Mouse (Mus musculus): ENCODE measurements at regions not wholly inside any gene's neighbourhood (a gene's known extent, or its start where the extent isn't known, plus 50 kb on each side); places are given as distances from the start of the nearest gene placed in this dataset.

- DNase-seq: no peak
Observed at GRCm38 (mm10) chrX:99541916-99542315, 70.8 kb upstream of the Pja1 start.

DNA sequence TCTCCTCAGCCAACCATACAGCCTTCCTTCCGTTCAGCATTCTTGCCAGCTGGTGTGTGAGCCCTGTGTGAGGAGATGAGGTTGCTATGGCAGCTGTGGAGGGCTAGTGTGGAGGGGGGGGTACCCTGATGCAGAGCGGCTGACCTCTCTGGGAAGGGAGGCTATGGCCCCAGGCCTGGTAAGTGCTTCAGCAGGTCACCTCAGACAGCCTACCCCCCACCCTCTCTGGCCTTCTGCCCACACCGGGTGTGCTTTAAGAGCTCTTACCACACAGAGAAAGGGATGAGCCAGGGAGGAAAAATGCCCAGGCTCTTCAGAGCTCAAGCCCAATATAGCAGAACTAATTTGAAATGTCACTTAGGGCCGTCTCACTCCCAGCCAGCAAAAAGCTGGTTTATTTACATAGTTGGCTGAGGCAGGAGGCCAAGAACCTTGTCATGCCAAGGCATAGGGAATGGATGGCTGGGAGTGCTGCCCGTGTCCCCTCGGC is 69.1 kb upstream of the Pja1 start:
- DNase-seq: no peak

DNA sequence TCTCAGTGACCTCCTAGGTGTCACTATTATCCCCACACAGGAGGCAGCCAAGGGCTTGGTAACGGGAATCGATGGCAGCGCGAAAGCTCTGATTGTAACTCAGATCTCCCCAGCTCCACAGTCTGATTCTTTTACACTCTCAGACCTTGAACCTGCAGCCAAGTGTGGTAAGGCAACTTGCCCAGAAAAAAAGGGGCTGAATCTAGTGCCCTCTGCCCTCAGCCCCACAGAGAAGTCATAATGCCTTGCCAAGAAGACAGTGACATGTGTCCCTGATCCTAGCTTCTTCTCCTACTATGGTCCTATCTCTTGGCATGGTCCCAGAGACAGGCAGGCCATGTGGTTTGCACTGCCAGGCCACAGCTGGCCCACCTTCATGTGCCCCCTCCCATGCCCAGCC is 68.6 kb upstream of the Pja1 start:
- DNase-seq: no peak

- DNase-seq: no peak
Observed at GRCm38 (mm10) chrX:99537814-99538213, 66.7 kb upstream of the Pja1 start.

GRCm38 (mm10) chrX:99534922-99535321 is 63.8 kb upstream of the Pja1 start:
- DNase-seq: no peak

GRCm38 (mm10) chrX:99531154-99531553 is 60.1 kb upstream of the Pja1 start:
- no peak for DNase-seq

- no peak for DNase-seq
Observed at GRCm38 (mm10) chrX:99530511-99530910, 59.4 kb upstream of the Pja1 start.

GRCm38 (mm10) chrX:99523306-99523705 is 52.2 kb upstream of the Pja1 start:
- no peak for DNase-seq

DNA sequence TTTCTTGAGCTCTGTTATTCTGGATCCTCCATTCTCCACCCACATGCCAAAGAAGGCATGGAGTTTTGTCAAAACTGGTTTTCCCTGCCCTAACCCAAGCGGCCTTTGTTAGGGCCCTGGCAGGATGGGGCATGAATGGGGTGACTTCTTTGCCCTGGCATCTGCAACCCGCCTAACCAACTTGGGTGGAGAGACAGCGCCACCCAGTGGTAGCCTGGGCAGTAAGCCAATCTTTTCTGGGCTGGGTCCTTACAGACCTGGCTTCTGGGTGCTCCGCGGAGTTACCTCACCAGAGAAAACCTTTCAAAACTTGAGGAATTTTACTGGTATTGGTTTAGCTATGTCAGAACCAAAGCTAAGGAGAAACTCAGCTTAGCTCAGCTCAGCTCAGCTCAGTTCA is 51.8 kb upstream of the Pja1 start:
- peak; percentile 73 to 80 for DNase-seq

DNA sequence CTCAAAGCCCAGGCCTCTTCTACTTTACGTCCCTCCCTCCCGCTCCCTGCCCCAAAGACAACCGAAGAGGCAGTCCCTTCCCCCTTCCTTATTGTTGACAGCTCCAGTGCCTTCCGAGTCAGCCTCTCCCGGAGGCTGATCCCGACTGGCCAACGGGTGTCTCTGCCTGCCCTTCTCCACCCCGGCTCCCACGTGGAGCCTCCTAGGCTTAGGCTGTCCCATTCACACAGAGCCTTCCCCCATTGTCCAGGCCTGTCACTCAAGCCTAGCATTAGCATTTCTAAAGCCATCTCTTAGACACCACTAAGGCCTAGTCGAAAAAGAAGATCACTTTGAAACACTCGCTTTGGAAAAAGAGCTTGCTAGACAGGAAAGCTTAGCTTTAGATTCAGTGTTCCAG is 51.2 kb upstream of the Pja1 start:
- no peak for DNase-seq

DNA sequence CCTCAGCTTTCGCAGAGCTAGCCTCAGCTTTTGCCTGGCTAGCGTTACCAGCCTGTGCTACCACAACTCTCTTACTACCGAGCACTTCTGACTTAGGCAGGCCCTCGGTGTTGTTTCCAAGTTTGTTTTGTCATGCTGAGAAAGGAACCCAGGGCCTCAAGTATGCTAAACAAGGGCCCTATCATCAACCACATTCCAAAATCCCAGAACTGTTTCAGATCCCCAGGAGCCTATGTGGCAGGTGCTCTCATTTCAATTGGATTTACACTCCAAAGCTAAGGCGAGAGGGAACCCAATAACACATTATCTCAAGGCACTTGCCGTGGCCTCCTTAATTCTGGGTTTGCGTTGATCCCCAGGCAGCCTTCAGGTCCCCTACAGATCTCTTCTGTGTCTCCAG is 50.8 kb upstream of the Pja1 start:
- no peak for DNase-seq
